Mouse (Mus musculus): ENCODE results near the gene Msrb3.

The Msrb3 gene

DNA sequence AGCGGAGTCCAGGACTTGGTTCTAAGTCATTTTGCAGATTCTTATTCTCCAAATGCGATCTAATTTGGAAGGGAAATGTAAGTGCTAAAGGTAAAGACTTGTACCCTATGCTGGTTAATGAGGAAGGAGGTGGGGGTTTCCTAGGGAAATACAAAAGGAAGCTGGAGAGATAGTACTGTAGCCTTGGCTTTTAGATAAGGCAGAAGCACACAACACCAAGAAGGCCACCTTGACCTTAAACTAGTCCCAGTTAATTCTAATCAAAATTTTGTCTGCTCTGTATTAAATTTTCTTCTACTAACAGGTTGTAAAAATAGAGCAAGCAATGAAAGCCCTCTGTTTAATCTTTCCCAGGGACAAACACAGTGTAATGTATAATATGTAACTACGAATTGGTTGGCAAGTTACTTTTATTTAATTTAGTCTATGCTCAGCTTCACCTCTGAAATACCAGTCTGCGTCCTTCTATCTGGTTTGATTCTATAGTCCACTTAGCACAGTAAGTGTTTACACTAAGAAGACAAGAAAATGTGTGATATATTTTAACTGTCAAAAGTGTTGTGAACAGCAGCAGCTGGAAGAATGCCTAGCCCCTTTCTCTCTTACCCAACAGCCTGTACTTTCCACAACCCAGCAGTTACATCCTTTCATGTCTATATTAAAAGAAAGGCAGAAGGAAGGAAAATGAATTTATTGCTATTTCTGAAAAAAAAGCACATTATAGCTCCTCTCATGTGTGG is 87.9 kb downstream of the Msrb3 start:
- DNase-seq (ENCODE audit: low read depth), result no peak

DNA sequence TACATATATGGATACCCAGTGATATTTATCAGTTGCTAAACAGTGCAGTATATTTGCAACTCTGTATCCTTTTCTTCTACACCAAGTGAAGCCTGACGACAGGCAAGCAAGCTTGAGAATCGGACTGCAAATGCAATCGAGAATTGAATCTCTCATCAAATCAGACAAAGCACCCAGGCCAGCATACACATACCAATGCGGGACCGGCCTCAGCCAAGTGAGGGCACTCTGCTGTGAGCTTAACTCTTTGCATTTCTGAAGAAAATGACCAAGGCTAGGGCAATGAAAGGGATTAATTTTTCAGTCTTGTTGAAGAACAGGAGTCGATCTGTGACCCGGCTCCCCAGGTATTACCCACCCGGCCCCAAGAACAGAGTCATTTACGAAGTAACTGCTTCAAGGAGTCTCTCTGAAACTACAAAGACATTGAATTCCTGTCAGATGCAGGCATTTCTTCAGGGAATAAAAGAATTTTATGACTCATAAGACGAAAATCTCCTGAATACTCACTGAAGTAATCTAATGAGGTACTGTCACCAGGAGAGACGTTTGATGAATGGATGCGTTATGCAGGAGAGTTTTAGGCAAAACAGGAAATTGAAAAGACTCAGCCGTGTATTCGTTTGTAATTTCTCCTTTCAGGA is 88.7 kb downstream of the Msrb3 start:
- no peak for DNase-seq (ENCODE audit: low read depth)

DNA sequence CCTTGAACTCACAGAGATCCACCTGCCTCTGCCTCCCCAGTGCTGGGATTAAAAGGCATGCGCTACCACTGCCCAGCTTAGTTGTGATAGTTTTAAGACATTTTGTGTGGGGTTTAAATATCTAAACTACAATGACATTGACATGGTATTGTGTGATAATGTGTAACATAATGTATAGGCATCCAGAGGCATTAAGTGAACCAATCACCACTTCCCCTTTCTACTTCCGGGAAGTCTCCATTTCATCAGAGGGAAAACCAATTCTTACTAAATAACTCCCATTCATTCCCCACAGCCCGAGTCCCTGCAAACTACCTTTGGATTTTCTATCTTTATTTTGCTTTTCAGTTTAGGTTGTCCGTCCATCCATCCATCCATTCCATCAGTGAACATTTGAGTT is 90.7 kb downstream of the Msrb3 start:
- DNase-seq (ENCODE audit: low read depth), result no peak

DNA sequence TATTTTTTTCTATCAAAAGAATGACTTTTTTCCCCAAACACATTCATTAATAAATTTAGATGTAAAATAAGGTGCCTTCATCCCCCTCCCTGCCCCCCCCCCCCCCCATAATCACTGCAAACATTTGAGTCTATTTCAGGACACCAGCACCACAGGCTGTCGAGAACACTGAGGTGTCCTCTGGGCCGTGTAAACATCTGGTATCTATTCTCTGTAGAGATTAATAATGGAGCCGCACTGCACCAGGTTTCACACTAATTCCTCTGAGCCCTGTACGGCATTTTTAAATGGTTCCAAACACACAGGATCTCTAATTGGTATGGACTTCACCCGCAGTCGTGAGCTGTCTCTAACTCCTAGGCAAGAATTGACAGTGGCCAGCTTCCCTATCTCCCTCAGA is 97.8 kb downstream of the Msrb3 start:
- no peak for DNase-seq (ENCODE audit: low read depth)

DNA sequence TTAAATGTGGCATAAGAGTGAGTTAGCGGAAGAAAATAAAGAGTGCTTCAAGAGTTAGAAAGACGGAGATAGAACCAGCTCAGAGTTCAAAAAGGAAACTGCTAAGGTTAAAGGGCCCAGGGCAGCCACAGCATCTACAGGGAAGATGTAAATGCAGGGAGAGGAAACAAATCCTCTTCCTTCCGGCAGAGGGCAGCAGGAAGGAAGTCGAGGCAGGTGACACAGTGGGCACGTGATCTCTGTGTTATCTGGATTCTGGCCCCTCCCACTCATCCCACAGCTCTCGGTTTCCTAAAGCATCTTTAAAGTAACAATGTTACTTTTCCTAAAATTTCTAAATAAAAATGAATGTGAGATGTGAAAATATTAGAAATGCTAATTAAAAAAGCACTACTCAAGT is 99.4 kb downstream of the Msrb3 start:
- no peak for DNase-seq (ENCODE audit: low read depth)

DNA sequence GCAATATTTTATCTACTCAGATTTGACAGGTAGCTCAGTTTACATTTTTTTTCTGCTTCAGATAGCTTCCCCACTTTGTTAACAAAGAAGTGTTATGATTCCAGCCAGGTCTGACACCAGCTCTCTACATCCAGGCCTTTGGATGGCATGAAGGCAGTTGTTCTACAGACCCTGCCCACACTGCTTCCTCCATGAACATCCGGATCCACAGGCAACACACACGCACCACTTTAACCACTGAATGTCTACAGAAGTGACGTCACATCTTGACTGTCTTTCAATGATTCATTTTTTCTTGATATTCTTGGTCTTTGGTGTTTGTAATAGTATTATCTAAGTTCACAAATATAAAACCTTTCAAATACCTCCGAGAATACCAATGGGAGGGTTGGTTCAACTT is 102.2 kb downstream of the Msrb3 start:
- no peak for DNase-seq (ENCODE audit: low read depth)

DNA sequence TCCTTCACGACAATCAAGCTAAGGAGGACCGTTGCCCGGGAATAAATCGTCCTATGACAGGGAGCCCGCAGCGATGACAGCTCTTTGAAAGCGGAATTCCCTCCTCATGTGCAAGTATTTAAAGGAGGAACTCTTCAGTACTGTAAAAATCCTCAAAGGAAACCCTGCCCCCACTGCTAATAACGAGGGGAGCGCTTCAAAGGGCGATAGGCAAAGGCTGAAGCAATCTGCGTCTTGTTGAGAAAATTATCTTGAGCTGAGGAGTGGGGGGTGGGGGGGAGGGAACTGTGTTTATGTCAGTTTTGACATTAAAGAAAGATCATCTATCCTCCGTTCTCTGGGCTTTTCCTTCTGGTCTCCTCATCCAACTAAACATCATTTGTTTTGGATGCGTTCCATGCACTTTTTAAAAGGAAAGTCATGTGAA is 104.5 kb downstream of the Msrb3 start:
- DNase-seq (ENCODE audit: low read depth), result no peak

DNA sequence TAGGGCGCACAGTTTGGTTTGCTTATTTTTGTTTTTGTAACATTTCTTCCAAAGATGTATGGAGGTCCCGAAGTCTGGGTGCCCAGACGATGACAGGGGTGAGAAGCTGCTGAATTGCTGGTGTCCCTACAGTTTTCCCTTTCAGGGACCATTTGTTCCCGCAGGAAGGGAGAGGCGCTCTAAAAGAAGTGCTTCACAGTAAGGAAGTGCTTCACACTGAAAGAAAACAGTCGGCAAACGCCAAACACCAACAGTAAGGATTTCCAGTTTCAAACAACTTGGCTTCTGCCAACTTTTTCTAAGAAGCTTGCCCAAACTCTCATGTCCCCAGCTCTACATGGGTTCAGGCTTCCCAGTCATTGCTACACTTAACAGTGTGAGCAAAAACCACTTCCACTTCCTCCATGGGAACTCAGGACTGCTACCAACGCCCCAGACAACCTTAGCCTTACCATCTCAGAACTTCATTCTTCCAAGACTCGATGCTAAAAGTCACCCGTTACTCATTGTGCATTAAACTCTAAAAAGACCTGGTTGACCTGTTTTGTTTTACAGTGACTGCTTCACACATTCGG is 106.6 kb downstream of the Msrb3 start:
- DNase-seq (ENCODE audit: low read depth), result no peak

DNA sequence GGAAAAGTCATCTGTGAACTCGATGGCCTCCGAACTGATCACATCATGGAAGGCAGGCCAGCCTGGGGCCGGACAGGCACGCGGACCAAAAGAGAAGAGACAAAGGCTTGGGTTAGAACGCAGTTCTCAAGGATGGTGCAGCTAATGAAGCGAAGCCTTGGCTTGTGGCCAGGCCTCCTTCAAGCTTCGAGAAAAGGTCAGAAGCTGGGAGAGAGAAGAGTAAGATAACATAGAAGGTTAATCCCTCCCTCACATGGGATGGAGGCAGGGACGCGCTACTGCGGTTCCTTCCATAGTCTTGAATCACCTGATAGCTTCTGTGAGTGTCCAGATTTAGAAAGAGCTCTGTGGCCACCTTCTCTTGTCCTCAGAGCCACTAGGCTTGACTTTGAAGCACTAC is 107.5 kb downstream of the Msrb3 start:
- no peak for DNase-seq (ENCODE audit: low read depth)

DNA sequence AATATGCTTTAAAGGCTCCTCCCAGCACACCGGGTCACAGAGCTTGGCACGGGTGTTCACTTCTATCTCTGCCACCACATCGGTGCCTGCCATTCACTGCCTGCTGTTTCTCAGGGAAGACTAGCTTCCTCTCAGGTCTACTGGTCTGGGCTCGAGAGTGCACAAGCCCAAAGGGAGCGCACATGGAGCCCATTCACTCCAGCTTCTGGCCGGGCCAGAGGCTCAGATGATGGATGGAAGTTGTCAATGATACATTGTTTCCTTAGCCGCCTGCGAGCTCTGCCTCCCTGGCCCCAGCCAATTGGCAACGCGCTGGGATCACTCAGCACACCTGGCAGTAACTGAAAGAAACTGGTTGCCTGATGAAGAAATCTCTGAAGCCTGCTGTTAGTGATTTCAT is 111.7 kb downstream of the Msrb3 start:
- DNase-seq (ENCODE audit: low read depth), result no peak

DNA sequence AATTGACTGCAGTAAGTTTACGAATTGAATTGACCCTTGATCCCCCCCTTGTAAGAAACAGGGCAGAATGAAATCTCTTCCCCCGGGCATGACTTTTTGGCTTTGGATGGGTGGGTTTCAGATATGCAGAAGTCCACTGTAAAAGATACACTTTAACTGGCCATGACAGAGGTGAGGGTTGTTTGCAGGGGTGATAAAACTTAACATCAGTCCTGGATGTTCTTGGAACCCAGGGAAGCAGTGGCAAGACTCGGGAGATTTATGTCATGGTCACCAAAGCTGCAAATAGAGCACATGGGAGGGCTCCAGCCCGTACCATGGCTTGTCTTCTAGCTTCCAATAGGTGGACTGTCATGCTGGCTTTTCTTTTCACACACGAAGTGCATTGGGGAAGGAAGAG is 114.4 kb downstream of the Msrb3 start:
- no peak for DNase-seq (ENCODE audit: low read depth)

DNA sequence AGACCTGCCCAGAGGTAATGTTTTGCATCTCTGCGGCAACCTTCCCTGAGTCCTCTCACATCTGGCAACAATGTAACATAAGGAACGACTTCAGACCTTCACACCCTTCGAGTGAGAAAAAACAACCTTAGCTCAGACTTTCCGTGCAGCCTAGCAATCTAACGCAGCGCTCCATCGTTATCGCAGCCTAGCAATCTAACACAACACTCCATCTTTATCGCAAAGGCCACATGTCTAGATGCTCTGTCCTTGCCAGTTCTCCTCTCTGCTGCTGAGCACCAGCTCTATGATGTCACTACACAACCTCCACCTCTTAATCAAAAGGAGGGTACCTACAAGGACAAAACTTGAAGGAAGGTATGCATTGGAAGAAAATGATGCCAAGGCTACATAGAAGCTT is 115.5 kb downstream of the Msrb3 start:
- no peak for DNase-seq (ENCODE audit: low read depth)

DNA sequence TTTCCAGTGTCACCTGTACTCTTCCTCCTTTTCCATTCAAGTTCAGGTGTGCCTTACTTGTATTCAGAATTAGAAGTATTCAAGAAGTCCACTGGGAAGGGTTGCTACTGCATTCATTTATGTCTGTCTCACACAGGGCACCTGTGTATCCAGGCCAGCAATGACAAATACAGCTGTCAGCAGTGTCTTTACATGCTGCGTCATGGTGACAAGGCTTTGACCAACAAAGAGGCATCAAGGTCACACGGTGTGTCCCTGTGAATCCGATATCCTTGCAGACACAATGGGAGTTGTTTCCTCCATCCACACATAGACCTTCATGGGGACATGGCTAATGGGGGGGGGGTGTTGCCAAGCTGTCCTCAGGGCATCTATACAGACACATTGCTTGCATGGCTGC is 121.4 kb downstream of the Msrb3 start:
- DNase-seq (ENCODE audit: low read depth), result no peak

DNA sequence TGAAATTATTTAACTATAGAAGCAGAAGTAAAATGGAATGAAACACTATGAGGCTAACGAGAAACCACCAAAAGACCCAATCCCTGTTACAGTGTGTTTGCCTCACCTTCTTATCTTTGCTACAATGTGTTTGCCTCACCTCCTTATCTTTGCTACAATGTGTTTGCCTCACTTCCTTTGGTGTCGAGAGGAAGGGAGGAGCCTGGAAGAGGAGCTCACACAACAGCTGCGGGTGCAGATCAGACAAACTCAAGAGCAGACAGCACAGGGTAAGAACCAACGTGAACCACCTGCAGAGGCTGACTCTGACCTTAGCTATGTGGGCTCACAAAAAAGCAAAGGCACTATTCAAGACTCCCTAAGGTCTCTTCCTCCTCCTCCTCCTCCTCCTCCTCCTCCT is 123.5 kb downstream of the Msrb3 start:
- no peak for DNase-seq (ENCODE audit: low read depth)

DNA sequence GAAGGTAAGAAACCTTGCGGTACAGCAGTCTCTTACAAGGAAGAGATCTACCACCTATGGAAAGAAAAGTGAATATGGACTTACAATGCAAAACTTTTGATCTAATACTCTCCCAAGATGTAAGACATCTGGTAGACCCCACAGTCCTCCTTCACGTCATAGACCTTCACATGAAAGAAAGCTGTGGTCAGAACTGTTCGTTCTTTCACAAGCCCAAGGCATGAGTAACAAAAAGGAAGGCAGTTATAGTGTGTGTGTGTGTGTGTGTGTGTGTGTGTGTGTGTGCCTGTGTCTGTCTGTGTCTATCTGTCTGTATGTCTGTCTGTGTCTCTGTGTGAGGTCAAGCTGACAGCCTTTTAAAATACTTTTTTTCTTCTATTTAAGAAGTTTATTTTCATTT is 131.5 kb downstream of the Msrb3 start:
- no peak for DNase-seq (ENCODE audit: low read depth)

DNA sequence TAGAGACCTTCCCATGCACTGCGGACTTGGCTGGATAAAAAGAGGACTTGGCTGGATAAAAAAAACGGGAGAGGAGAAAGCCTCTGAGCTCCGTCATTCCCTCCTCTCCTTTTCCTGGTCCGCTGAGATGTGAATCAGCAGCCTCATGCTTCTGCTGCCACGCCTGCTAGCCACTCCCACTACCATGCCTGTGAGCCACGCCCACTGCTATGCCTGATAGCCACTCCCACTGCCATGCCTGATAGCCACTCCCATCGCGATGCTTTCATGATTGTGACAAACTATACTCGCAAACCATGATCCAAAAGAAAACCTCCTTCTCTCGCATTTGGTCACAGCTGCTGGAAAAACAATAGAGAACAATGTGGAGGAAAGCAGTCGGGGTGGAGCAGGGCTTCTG is 133.5 kb downstream of the Msrb3 start:
- DNase-seq (ENCODE audit: low read depth), result no peak

DNA sequence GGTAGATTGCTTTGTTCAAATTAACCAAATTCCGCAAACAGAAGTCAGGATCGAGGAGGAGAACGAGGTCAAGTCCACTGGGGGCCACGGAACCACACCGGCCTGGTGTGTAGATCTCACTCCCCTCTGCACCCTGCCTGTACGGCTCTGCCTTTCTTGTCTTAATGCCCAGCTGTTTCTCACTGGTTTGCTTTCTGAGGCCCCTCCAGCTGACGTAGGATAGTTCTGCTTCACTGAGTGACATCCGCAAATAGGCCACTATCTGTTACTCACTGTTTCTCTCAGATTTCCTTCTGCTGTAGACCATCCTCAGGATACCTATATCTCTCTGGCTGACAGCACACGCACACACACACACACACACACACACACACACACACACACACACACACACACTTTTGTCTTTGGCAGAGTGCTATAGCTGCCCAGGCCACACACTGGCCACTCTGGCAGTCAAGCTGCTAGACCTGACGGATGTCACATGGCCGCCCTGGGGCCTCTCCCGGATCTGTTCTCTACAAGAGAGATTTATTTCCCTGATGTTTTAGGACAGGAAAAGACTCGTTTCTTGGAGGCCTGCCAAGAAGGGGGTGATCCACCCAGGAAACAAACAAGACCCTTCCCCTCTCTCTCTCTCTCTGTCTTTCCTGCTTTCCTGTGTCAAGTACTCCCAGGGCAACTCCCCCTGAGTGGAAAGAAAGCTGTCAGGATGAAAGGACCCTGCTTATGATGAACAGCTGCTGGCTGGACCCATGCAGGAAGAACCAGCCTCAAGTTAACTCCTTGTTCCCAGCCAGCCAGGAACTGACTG is 135.0 kb downstream of the Msrb3 start:
- no peak for DNase-seq (ENCODE audit: low read depth)

DNA sequence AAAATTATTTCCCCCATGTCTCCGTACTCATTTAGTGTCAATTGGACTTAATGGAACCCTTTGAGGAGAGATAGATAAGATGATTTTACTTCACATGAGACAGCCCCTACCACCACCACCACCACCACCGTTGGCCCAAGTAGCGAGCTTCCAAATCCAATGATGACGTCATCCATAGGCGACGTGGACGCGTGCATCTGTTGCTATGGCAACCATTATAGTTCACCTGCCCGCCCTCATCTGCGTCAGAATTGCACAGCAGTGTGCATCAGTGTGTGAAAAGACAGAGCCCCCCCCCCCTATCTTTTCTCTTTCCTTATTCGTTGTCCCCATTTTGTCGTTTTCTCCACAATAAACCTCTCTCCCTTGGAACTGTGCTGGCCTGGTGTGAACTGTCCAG is 135.9 kb downstream of the Msrb3 start:
- DNase-seq (ENCODE audit: low read depth), result no peak

DNA sequence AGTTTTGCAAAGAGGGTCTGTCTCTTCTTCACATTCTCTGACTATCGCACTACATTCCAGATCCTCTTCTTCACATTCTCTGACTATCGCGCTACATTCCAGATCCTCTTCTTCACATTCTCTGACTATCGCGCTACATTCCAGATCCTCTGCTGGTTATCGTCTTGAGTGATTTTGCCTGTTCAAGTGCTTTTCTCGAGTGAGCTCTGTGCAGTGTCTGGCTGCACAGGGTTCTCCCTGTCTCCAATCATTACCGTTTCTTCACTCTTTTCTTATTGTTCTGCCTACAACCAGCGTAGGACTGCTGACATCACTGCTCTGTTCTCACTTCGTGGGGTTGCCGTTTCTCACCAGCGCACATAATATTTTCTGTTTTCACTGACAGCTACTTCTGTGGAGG is 138.2 kb downstream of the Msrb3 start:
- DNase-seq (ENCODE audit: low read depth), result no peak

DNA sequence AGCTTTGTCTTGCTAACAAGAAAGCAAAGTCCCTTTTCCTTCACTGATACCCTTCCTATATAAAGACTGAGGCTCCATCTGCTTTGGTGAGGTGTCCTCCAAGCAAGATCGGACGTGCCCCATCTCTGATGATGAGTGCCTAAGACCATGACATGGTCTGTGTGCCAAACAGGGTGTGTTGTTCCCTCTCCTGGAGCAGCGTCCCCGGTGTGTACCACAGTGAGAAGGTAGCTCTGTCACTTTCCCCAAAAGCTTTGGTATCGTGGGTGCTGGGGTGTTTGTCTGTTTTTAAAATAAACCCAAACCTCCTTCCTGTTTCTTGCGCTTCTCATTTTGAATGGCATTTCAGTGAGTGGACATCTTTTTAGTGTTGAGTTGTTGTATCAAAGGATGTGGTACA is 139.0 kb downstream of the Msrb3 start:
- no peak for DNase-seq (ENCODE audit: low read depth)

DNA sequence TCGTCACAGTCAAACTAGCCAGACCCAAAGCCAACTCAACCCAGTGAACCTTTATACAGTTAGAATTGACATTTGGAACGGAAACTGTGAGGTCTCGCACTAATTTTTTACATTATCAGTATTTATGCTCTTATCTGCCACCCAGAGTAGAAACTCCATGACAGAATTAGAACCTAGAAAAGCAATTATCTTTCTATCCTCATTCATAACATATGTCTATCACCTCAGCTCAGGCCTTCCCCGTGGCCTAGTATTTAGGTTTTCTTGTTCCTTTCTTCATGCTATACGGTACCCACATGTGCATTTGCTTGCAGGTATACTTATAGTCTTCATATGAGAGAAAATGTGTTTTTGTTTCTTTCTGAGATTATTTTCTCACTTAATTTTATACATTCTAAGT is 146.4 kb downstream of the Msrb3 start:
- DNase-seq (ENCODE audit: low read depth), result no peak

DNA sequence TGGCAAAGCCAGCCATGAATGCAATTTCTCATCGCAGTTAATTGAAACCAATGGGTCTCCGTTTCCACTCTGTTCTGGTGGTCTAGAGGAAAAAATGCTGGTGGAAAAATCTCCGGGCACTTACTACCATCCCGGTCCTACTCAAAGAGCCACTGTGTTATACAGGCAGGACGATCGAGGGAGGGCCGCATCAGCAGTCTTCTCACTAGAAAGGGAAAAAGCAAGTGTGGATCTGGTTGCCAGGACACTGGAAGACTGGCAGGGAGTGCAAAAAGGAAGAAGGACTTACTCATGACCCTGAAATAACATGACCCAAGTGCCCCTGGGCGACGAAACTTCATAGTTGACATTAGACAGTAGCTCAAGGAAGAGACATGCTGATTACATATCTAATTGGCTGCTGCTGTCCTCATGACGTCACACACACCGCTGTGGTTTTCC is 147.1 kb downstream of the Msrb3 start:
- no peak for DNase-seq (ENCODE audit: low read depth)

DNA sequence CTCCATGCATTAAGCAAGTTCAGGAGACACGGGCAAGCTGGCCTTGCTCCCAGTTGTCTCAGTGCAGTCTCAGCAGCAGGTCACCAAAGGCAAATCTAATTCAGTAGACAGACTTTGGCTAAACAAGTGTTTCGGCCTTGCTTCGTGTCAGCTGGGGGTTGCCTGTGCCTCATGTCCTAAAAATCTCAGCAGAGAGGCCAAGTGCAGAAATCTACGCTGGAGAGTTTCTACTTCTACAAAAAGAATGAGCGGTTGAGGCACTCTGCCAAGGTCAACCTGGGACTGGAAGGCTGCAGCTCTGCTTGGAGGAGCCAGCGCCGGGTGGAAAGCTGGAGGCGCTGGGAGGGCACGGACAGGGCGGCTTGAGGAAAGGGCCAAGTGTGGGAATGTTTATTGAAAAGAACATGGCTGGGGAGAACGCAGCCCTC is 147.6 kb downstream of the Msrb3 start:
- no peak for DNase-seq (ENCODE audit: low read depth)

Data from naive thymus-derived CD4-positive, alpha-beta T cell, adult 2 months (primary cell).